Mouse (Mus musculus) lung, postnatal 0 days (tissue): ENCODE measurements at regions not wholly inside any gene's neighbourhood (a gene's known extent, or its start where the extent isn't known, plus 50 kb on each side); places are given as distances from the start of the nearest gene placed in this dataset.

Source experiments
- CTCF ChIP-seq: IDR thresholded peaks from 2 replicates; pipeline ENCODE4 v1.5.1; 2016; ENCODE audit warnings: antibody characterized with exemption, mild to moderate bottlenecking
- EP300 ChIP-seq: IDR thresholded peaks from 2 replicates; pipeline ENCODE4 v1.6.1; 2016; ENCODE audit warnings: antibody characterized with exemption, mild to moderate bottlenecking, control low read depth

- TF ChIP-seq CTCF (no peak), EP300 (no peak)
Observed at GRCm38 (mm10) chr14:16079096-16079495, 170.0 kb upstream of the Ngly1 start.
